Mouse (Mus musculus) layer of hippocampus, postnatal 10 days (tissue): ENCODE results near the gene Dok4. TPM values are rescaled to one million over a fixed set of nuclear protein-coding genes. Genes with fewer than 3 reads are reported as not detected.
A peak's percentile ranks its signal among the peaks of the same experiment; 100 is the strongest.

Source experiments
- DNase-seq, 2 experiments: peaks; one replicate each; pipeline ENCODE4 v3.0.0; 2021; ENCODE audit warnings: low spot score in 2 of 2
- long read RNA-seq: library from polyadenylated mRNA; stranded (forward); transcript quantifications from one replicate; pipeline ENCODE4 v2.0.0, GENCODE M21; 2023
- total RNA-seq, 2 experiments: library from RNA; stranded (reverse); gene quantifications; 2 replicates each; pipeline ENCODE4 v1.2.3; 2021

The Dok4 gene
- total RNA-seq = 10 to 100 TPM; 75.5 to 81.2 TPM
- long read RNA-seq, transcript Dok4-204 (8 exons, 2,558 nt) = major isoform, 36 of 73 reads
- long read RNA-seq, transcript Dok4-201 (9 exons, 2,590 nt) = minor isoform, 11 of 73 reads
- long read RNA-seq, partial matches to known transcripts = 21 of 73 reads
- long read RNA-seq, other reads (novel, unspliced or antisense) = 5 of 73 reads

DNA sequence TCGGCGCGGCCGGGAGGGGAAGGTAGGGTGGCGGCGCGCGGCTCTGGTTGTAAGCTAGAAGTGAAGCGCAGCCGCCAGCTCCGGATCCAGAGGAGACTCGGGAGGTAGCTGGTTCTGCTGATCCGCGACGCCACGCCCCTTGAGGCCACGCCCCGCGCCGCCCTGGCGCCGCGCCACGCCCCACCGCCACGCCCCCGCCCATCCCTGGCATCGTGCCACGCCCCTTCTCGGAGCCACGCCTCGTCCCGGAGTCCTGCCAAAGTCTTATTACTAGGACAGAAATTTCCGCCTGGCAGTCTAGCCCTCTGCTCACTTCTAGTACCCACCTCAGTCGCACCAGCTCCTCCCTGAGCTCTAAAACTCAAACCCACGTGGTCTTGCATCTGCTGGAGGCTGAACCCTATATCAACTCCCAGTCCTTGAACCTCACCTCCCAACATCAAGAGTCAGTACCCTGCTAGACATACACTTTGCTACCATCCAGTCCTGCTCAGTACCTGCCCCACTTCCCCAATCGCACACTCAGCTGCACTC is at the start of gene Dok4:
Gene Dok4 (minus strand): TSS at position 134 of the 534 bp plus-strand sequence.
- DNase-seq = peak; percentile 66 to 77

DNA sequence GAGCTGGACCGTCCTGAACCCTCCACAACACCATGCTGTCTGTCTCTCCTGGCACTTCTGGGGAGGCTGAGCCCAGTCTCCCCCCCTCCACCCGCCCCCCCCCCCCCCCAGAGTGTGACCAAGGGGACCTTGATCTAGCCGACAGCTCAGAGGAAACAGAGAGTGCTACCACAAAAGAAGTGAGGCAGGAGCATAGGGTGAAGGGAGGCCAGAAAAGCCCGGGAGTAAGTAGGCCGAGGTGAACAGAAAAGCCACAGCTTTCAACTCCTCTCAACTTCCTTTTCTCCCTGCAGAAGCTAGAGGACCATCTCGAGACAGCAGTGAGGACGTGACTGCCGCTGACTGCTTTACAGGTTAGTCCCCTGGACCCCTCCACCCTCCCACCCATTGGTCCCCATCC is 47.3 kb upstream of the Dok4 start, which contains the start of gene Adgrg5:
Gene Adgrg5 (plus strand): TSS at position 290 of the 400 bp plus-strand sequence.
- no peak for DNase-seq

DNA sequence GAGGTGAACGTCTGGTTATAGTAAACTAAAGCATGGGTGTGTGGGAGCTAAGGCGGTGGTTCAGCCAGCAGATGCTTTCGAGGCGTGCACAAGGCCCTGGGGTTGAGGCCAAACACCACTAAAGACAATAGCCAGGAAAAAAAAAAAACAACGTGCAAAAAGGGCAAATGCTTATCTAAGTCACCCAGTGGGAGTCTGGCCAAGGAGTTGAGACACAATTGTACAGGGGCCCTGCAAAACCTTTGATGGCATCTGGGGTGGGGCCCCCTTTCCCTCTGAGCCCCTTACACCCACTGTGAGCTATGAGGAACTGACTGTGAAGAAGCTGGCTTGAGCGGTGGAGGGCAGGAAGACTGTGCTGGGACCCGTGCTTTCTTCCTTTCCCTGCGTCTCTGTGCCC is 46.5 kb upstream of the Dok4 start:
- no peak for DNase-seq

DNA sequence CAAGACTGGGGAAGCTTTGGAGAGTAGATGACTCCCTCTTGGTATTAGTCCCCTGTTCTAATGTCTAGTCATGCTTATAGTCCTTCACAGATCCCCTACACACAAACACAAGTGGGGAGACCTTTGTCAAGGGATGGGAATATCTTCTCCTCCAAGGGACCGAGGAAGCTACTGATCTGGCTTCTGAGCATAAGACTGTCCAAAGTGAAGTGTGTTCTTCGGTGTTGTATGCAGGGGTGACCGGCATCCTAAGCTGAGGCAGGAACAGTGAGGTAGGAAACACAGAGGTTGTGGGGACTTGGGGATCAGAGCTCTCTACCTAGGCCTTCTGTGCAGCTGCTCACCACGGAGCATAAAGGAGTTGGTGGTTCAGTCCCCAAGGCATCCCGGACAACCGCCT is 46.0 kb upstream of the Dok4 start:
- DNase-seq = no peak

DNA sequence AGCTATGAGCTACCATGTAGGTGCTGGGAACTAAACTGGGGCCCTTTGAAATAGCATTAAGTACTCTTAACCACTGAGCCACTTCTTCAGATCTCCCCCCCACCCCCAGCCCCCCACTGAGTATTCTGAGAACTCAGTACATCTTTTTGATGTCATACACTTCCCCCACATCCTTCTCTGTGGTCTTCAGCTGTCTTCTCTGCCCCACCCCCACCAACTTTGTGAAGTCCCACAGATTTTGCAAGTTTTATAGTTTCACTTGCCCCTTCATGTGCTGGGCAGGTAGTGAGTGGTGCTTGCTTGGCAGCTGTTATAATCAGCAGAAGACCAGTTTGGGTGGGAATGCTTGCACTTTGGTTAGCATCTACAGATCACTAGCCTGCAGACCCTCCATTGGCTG is 43.1 kb upstream of the Dok4 start:
- DNase-seq = no peak

DNA sequence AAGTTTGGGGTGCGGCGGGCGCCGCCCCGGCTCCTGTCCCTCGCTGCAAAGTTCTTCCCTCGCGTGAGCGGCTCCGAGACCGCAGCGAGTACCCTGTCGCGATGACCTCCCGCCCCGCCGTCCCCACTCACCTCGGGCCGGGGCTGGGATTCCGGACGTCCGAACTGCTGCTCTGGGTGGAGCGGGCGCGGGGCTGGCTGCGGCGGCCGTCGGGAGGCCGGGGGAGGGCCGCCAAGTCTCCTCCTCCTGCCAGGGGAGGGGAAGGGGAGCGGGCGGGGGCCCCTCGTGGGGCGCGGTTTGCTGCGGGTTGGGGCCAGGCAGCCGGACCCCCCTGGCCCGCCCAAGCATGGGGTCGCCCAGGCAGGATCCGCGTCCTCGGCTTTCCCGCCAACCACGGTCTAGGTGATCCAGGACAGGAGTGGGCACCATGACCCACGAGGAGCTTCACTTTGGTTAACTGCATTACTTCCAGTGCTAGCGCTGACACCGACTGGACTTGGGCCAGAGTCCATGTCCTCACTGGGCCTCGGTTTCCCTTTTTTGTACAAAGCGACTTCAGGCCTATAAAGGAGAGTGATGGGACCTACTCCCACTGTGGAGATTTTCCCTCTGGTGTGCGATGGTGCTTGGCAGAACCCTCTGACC is 41.8 kb upstream of the Dok4 start, which contains the start of gene Ccdc102a:
Gene Ccdc102a (minus strand): TSS at position 248 of the 645 bp plus-strand sequence.
- DNase-seq = peak in 1 of 2 experiments; percentile 44

DNA sequence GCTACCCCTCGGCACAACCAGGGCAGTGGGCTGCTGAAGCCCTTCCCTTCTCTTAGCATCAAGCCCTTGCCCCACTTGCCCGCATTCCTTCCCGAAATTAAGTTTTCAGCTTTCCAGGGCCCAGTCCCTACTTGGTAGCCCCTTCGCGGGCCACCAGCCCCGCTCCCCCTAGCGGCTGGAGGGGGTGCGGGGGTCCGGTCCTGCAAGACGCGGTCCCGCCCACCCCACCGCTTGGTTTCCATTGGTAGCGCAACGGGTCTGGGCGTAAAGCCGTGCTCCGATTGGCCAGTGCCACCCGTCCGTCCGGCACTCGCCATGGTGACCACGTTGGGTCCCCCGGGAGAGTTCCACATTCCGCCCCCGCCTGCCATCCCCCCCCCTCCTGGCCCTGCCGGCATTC is 41.2 kb upstream of the Dok4 start:
- peak; percentile 87 to 89 for DNase-seq

DNA sequence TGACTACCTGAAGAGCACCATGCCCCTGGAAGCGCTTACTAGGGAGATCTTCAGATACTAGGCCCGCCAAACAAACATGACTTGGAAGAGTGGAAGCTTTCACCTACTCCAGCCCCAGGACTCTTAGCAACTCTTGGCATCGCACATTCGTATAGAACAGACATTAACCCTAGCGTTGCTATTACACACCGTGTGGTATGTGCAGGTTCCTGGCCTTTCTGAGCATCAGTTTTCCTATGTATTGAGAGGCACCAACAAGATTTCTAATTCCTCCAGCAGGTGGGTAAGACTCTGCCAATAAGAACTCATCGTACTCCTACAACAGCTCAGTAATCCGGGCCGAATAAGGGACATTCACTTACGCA is 40.8 kb upstream of the Dok4 start:
- DNase-seq = no peak

DNA sequence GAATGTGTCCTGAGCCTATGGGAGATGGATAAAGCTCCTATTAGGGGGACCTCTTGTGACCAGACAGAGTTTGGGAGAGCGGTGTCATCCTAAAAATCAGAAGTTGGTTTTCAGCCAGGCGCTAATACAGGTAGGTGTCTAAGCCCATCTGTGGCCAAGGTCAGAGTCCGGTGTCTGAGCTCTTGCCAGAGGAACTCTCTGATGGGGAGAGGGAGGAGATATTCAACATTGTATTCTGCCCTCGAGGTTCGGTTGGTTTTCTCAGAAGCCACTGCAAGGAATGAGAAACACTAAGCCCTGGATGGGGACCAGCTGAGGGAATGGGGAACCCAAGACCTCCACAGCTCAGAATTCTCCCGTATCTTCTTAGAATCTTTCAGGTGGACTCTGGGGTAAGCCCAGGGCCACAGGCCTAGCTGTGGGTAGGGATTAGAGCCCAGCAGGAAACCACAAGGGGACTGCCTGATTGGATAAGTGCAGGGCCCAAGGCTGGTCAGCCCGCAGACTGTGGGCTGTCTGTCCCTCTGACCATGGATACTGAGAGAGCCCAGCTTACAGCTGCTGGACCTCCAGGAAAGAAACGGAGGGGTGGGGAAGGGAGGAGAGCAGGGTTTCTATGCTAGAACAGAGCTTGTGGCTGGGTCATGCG is 40.3 kb upstream of the Dok4 start:
- no peak for DNase-seq

DNA sequence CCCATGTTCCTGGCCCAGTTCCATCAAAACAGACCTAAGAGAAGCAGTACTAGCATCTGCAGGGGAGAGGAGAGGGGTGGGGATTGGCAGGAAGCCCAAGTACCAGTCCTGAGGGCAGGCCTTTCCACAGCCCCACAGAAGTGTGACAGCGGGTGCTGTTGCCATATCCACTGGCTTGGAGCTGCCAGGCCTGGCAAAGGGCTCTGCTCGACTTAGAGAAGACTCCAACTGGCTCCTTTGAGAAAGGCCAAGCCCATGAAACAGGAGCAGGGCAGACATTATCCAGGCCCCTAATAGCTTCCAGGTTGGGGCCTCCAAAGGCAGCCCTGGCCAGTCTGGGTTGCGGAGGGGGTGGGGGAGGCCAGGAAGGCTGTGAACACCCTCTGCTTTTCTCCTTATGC is 38.6 kb upstream of the Dok4 start:
- peak; percentile 36 to 38 for DNase-seq

DNA sequence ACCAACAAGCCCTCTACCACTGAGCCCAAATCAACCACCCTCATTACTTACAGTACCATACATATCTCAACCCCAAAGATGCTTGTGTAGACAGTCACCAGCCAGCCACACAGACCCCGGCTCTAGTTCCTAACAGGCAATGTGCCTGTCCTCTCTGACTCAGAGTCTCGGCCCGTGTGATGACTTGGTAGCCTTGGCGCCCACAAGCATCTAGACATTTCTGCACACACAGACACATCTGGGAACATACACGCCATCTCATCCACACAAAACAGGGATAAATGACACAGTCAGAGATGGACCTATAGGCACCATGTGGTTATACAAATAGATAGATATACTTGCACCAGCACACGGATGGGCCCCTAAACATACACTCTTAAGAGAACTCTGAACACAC is 38.1 kb upstream of the Dok4 start:
- no peak for DNase-seq

DNA sequence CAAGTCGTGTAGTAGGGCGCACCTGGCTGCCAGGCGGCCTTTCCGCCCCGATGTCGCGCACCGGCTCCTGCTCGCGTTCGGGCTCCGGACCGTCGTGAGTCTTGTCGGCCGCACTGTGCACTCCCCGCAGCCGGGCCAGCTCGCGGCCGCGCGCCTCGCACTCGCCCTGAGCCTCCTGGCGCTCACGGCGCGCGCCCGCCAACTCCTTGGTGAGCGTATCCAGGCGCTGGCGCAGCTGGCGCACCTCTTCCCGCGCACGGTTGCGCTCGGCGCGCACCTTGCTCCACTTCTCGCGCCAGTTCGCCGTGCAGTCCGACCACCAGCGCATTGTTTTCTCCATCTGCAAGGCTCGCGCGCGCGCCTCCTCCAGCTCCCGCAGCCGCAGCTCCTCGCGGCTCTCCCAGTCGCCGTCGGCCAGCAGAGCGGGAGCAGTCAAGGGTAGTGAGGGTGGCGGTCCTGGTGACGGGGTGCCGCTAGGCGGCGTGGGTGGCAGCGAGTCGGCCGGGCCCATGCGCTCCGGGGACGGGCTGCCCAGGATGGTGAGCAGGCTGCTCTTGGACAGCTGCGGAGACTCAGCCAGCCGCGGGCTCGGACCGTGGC is 37.0 kb upstream of the Dok4 start:
- peak; percentile 62 to 76 for DNase-seq

DNA sequence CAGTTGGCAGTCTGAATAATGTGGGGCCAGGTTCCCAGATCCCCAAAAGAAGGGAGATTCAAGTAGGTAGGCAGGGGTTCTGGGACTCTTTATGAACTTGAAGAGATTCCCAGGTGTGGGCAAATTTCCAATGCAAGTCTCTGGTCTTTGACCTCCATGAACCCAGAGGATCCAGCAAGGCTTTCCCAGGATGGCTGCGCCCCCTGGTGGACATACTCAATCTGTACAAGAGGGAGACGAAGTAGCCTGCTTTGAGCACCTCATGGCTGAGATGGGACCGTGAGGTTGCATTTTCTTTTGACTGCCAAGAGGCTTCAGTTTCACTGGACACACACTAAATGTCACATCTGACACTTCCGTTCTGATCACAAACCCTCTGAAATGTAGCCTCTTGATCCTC is 32.7 kb upstream of the Dok4 start:
- DNase-seq = peak; percentile 74 to 79

DNA sequence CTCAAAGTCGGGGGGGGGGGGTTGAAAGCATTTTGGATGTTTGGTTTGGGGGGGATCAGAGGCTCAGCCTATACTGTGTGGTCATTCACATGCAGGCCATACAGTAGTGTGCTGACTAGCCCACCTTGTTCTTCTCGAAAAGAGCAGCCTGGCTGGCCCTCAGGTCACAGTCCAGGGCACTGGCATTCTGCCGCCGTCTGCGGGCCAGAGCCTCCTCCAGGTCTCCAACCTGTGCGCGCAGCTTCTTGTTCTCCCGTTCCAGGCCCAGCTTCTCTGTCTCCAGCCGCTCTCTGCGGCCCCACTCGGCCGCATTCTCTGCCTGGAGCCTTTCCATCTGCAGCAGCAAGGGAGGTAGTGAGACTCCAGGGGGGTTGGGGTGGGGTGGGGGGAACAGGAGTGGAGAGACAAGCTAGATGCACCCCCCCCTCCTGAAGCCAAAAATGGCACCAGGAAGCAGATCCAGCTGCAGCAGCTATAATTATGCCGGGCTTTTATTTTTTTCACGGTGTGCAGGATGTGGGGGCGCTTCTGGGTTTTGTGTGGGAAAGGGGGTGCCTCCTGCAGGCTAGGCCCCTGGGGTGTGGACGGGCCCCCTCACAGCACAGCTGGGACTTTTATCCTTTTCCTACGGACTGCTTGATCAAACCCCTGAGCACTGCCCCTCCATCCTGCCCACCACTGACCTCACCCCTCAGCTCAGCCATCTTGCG is 31.6 kb upstream of the Dok4 start:
- no peak for DNase-seq

DNA sequence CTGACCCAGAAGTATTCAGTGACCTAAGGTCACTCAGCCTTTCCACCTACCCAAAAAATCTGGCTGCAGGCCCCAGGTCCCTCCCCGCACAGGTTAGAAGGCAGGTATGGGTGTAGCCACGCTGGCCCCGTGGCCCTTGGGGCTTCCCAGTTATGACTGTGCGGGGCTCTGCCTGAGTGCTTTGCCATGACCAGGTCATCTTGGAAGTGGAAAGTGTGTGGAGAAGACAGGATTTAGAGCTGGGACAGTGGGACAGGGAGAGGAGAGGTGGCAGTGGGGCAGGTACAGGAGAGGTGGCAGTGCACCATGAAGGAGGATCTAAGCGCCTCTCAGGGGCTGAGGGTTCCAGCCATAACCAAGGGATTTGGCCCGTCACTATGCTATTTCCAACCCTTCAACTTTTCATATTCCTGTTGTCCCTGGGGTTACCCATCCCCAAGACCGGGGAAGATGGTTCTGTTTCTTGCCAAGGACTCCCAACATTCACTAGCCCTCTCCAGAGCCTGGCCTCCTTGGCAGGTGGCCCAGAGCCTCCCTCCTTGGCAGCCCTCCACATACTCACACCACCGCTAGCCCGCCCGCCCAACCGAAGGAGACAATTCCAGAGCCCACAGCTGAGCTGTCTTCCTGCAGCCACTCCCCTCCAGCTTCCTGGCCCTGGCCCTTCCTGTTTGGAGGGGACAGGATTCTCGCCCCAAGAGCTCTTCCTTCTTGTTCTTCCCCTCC is 28.5 kb upstream of the Dok4 start:
- DNase-seq = peak; percentile 77 to 79

DNA sequence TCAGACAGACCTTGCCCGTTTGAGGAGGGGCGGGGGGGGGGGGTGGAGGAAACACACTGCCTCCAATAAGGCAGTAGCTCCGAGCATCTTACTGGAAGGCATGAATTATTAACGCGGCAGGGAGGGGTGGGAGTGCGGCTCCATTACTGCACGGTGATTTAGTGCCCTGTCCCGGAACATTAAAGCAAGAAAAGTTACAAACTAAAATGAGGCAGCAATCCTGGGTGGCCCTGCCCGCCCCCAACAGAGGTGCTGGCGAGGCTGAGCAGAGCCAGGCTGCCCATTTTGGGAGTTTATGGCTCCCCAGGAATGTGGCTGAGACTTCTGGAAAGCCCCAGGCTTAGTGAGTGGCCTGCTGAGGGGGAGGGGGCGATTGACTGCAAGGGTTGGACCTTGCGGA is 27.6 kb upstream of the Dok4 start:
- no peak for DNase-seq

DNA sequence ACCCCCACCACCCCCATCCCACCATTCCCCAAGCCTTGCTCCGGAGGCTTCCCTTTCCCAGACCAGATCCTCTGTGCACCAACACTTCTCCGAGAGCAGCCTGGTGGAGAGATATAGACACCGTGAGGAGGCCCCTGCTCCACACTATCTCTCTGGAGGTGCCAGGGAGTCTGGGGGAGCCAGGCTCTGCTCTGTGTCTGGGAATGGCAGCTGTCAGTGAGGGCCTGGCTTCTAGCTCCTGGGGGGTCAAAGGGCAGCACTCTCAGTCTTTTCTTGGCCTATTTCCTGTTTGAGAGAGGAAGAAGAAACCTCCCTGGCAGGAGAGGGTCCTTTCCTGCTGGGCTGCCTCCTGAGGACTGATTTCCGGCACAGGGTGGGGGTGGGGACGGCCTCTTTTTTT is 24.9 kb upstream of the Dok4 start:
- DNase-seq = no peak

DNA sequence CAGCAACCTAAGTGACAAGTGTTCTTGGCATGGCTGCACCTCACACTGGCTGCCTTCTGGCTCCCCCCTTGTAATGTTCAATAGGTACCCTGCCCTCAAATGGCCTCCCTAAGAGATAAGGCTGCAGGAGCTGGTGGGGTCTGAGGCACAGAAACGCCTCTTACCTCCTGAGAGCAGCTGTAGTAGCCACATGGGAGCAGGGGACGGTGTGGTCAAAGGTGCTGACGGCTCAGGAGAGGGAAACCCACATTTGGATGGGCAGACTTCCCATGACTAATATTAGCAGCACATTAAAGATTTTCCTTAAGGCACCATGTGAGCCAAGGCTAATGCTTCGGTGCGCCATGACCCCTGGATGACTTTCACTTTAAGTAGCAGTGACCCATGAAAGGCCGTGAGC is 24.5 kb upstream of the Dok4 start:
- no peak for DNase-seq

DNA sequence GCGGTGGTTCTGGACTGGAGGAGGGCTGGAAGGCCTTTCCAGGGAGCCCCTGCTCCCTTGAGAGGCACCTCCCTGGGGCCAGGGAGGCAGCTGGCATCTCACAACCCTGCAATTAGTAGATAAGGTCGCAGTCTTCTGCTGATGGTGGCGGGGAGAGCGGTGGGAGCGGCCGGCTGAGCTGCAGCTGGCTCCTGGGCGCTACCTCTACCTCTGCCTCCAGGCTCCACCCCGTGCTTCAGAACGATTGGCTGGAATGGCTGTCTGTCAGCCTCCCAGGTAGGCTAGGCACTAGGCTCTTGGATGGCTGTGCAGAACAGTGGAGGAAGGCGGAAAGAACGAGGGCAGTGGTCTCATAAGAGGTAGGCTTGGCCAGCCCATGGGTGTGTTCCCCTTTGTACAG is 23.1 kb upstream of the Dok4 start:
- no peak for DNase-seq

DNA sequence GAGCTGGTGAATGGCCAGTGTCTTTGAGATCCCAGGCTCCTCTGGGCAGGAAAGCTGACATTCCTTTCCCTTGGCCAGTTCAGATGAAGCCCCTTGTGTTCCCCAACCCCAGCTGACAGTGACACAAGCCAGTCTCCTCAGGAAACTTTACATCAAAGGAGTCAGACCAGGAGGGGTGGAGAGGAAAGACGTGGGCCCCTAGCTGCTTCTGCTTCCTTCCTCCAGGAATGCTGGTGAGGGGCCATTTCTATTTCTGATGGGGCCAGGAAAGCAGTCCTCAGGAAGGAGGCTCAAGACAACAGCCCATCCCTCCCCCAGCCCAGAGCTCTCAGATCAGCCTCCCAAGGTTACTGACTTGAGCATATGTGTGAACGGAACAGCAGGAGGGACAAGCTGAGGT is 16.8 kb upstream of the Dok4 start:
- DNase-seq = no peak
